Mouse (Mus musculus) kidney, embryonic 16.5 days (tissue): ENCODE measurements around the gene Treml2. TPM values are rescaled to one million over a fixed set of nuclear protein-coding genes. Genes with fewer than 3 reads are reported as not detected.

Experiments used
- ATAC-seq: fragments of 200-750 bp; cut with Nextera tagmentation; 2 replicates; pipeline ENCODE4 v1.8.0; 2017; ENCODE audit warnings: moderate TSS enrichment; ENCODE audit not compliant: low FRiP score, low TSS enrichment
- H3K27ac ChIP-seq: fragments of 300-500 bp; sonication (generic); 2 replicates; pipeline ENCODE4 v1.5.1; 2014; ENCODE audit warnings: low read length
- H3K27me3 ChIP-seq: fragments of 300-500 bp; sonication (generic); 2 replicates; pipeline ENCODE4 v1.6.1; 2014; ENCODE audit warnings: low read length, control low read depth, mixed read lengths; ENCODE audit not compliant: insufficient read depth
- H3K36me3 ChIP-seq: fragments of 300-500 bp; sonication (generic); 2 replicates; pipeline ENCODE4 v1.6.1; 2014; ENCODE audit warnings: low read length, control low read depth, mixed read lengths; ENCODE audit not compliant: insufficient read depth
- H3K4me1 ChIP-seq: fragments of 300-500 bp; sonication (generic); 2 replicates; pipeline ENCODE4 v1.6.1; 2014; ENCODE audit warnings: low read length, control low read depth, mixed read lengths; ENCODE audit not compliant: insufficient read depth
- H3K4me2 ChIP-seq: fragments of 300-500 bp; sonication (generic); replicated peaks from 2 replicates; pipeline ENCODE4 v1.6.1; 2014; ENCODE audit warnings: low read depth, low read length
- H3K4me3 ChIP-seq: fragments of 300-500 bp; sonication (generic); 2 replicates; pipeline ENCODE4 v1.5.1; 2014; ENCODE audit warnings: mild to moderate bottlenecking, low read length
- H3K9ac ChIP-seq: fragments of 300-500 bp; sonication (generic); replicated peaks from 2 replicates; pipeline ENCODE4 v1.6.1; 2014; ENCODE audit warnings: low read length
- H3K9me3 ChIP-seq: fragments of 300-500 bp; sonication (generic); 2 replicates; pipeline ENCODE4 v1.6.1; 2016; ENCODE audit warnings: low read length, control low read depth
- WGBS: fragments of 180-500 bp; shearing (Covaris S2); extraction: QIAGEN DNeasy Blood & Tissue Kit; methylation state at CpG from one replicate; pipeline ENCODE4 v1.1.7; 2014; 5-methylcytosine and 5-hydroxymethylcytosine counted together
- polyA plus RNA-seq: library from polyadenylated mRNA; unstranded; fragments of >200 nt; fragmentation: Nextera tagmentation; extraction: Ambion mirVana; gene quantifications from 2 replicates; pipeline ENCODE4 v1.2.1, GENCODE M21; 2015

Gene Treml2
- polyA plus RNA-seq, 1 experiment from 2014 or later, result 0.09 TPM

GRCm38 (mm10) chr17:48318686-48319085, 19.4 kb downstream of the Treml2 start:
- no peak for ATAC-seq
- Histone ChIP-seq H3K27me3 (no peaks in the 10 kb centered on the region), H3K4me2 (no peak overlapping the region), H3K9me3 (no peaks in the 10 kb centered on the region), H3K27ac (no peak overlapping the region), H3K4me1 (no peaks in the 10 kb centered on the region), H3K9ac (no peak overlapping the region), H3K4me3 (no peak overlapping the region), H3K36me3 (no peaks in the 10 kb centered on the region)
- WGBS, result 93% methylated on average over 1 of the region's 1 CpGs

GRCm38 (mm10) chr17:48321279-48321678, 22.0 kb downstream of the Treml2 start:
- Histone ChIP-seq H3K27ac (no peak overlapping the region), H3K4me3 (no peak overlapping the region), H3K9ac (no peak overlapping the region), H3K27me3 (no peaks in the 10 kb centered on the region), H3K36me3 (no peaks in the 10 kb centered on the region), H3K4me1 (no peaks in the 10 kb centered on the region), H3K4me2 (no peak overlapping the region), H3K9me3 (no peaks in the 10 kb centered on the region)
- no peak for ATAC-seq
- 76% methylated on average over 2 of the region's 2 CpGs for WGBS

GRCm38 (mm10) chr17:48323236-48323635, 23.9 kb downstream of the Treml2 start:
- WGBS, result 80% methylated on average over 3 of the region's 3 CpGs
- Histone ChIP-seq H3K4me3 (no peak overlapping the region), H3K4me2 (no peak overlapping the region), H3K9ac (no peak overlapping the region), H3K9me3 (no peaks in the 10 kb centered on the region), H3K27me3 (no peaks in the 10 kb centered on the region), H3K4me1 (no peaks in the 10 kb centered on the region), H3K27ac (no peak overlapping the region), H3K36me3 (no peaks in the 10 kb centered on the region)
- ATAC-seq, result no peak

GRCm38 (mm10) chr17:48324258-48324657, 25.0 kb downstream of the Treml2 start:
- ATAC-seq, result no peak
- no peaks in the 10 kb centered on the region for H3K4me1 ChIP-seq
- 77% methylated on average over 5 of the region's 5 CpGs for whole genome bisulfite sequencing
- no peaks in the 10 kb centered on the region for H3K9me3 ChIP-seq
- H3K36me3 ChIP-seq, result no peaks in the 10 kb centered on the region
- no peaks in the 10 kb centered on the region for H3K27me3 ChIP-seq
- no peak overlapping the region for H3K4me2 ChIP-seq
- no peak overlapping the region for H3K9ac ChIP-seq
- no peak overlapping the region for H3K27ac ChIP-seq
- H3K4me3 ChIP-seq, result no peak overlapping the region

- no peak overlapping the region for H3K9ac ChIP-seq
- no peaks in the 10 kb centered on the region for H3K36me3 ChIP-seq
- H3K27ac ChIP-seq, result no peak overlapping the region
- no peak for ATAC-seq
- H3K4me1 ChIP-seq, result no peaks in the 10 kb centered on the region
- H3K27me3 ChIP-seq, result no peaks in the 10 kb centered on the region
- WGBS, result 91% methylated on average over 6 of the region's 6 CpGs
- no peak overlapping the region for H3K4me2 ChIP-seq
- no peak overlapping the region for H3K4me3 ChIP-seq
- no peaks in the 10 kb centered on the region for H3K9me3 ChIP-seq
Measured at GRCm38 (mm10) chr17:48325093-48325492, 25.8 kb downstream of the Treml2 start.

- no peaks in the 10 kb centered on the region for H3K4me1 ChIP-seq
- H3K27ac ChIP-seq, result no peak overlapping the region
- WGBS, result 83% methylated on average over 11 of the region's 11 CpGs
- H3K9ac ChIP-seq, result no peak overlapping the region
- no peak for ATAC-seq
- H3K27me3 ChIP-seq, result no peaks in the 10 kb centered on the region
- H3K36me3 ChIP-seq, result no peaks in the 10 kb centered on the region
- H3K9me3 ChIP-seq, result no peaks in the 10 kb centered on the region
- H3K4me3 ChIP-seq, result no peak overlapping the region
- H3K4me2 ChIP-seq, result no peak overlapping the region
Measured at GRCm38 (mm10) chr17:48325638-48326037, 26.3 kb downstream of the Treml2 start.

GRCm38 (mm10) chr17:48326656-48327055, 27.4 kb downstream of the Treml2 start:
- no peak overlapping the region for H3K4me2 ChIP-seq
- H3K36me3 ChIP-seq, result no peaks in the 10 kb centered on the region
- H3K9me3 ChIP-seq, result no peaks in the 10 kb centered on the region
- H3K4me3 ChIP-seq, result no peak overlapping the region
- WGBS, result 59% methylated on average over 4 of the region's 4 CpGs
- no peak overlapping the region for H3K27ac ChIP-seq
- H3K27me3 ChIP-seq, result no peaks in the 10 kb centered on the region
- H3K9ac ChIP-seq, result no peak overlapping the region
- H3K4me1 ChIP-seq, result no peaks in the 10 kb centered on the region
- no peak for ATAC-seq

GRCm38 (mm10) chr17:48332524-48332923, 33.2 kb downstream of the Treml2 start:
- H3K4me3 ChIP-seq, result no peak overlapping the region
- H3K27me3 ChIP-seq, result no peaks in the 10 kb centered on the region
- no peak overlapping the region for H3K9ac ChIP-seq
- WGBS, result 89% methylated on average over 2 of the region's 2 CpGs
- no peak overlapping the region for H3K4me2 ChIP-seq
- H3K9me3 ChIP-seq, result no peaks in the 10 kb centered on the region
- no peaks in the 10 kb centered on the region for H3K36me3 ChIP-seq
- no peak overlapping the region for H3K27ac ChIP-seq
- no peaks in the 10 kb centered on the region for H3K4me1 ChIP-seq
- no peak for ATAC-seq

GRCm38 (mm10) chr17:48334186-48334585, 34.9 kb downstream of the Treml2 start:
- Histone ChIP-seq H3K36me3 (no peaks in the 10 kb centered on the region), H3K27ac (no peak overlapping the region), H3K9me3 (no peaks in the 10 kb centered on the region), H3K27me3 (no peaks in the 10 kb centered on the region), H3K4me2 (no peak overlapping the region), H3K4me3 (no peak overlapping the region), H3K9ac (no peak overlapping the region), H3K4me1 (no peaks in the 10 kb centered on the region)
- ATAC-seq, result no peak
- WGBS, result 89% methylated on average over 4 of the region's 4 CpGs

GRCm38 (mm10) chr17:48336857-48337256, 37.6 kb downstream of the Treml2 start:
- H3K9me3 ChIP-seq, result no peaks in the 10 kb centered on the region
- 2% methylated on average over 6 of the region's 6 CpGs for WGBS
- H3K9ac ChIP-seq, result no peak overlapping the region
- H3K4me2 ChIP-seq, result no peak overlapping the region
- no peaks in the 10 kb centered on the region for H3K36me3 ChIP-seq
- ATAC-seq, result no peak
- no peak overlapping the region for H3K27ac ChIP-seq
- no peaks in the 10 kb centered on the region for H3K4me1 ChIP-seq
- H3K27me3 ChIP-seq, result no peaks in the 10 kb centered on the region
- H3K4me3 ChIP-seq, result no peak overlapping the region

- Histone ChIP-seq H3K4me1 (no peaks in the 10 kb centered on the region), H3K27me3 (no peaks in the 10 kb centered on the region), H3K4me2 (no peak overlapping the region), H3K36me3 (no peaks in the 10 kb centered on the region), H3K4me3 (no peak overlapping the region), H3K9ac (no peak overlapping the region), H3K27ac (no peak overlapping the region), H3K9me3 (no peaks in the 10 kb centered on the region)
- WGBS, result 96% methylated on average over 1 of the region's 1 CpGs
- ATAC-seq, result no peak
Measured at GRCm38 (mm10) chr17:48340267-48340666, 41.0 kb downstream of the Treml2 start.
